In the genomic region with DNA sequence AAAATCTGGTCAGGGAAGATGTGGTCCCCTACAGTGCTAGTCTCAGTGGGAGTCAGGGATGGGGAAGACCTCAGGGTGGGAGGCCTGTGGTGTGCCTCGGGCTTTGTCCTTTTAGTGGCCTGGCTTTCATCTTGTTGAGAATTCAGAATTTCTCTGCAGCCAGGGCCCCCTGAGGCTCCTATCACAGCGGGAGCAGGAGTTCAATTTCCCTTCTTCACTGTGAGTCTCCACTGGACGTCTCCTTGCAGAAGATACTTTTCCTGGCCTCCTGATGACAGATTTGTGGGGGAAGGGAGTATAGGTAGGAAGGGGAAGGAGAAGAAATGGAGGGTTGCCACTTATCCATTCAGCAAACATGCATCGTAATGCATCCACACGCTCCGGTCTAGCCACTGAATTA, we compare ENCODE assay signal across 20 mouse cellular contexts.
DNase-seq lines count a peak whose midpoint lies in the region; ATAC-seq and TF ChIP-seq lines count a peak whose summit lies in the region.
"Had no signal": no experiment of that assay in that cellular context is flagged by ENCODE, and none has a peak within 500 bp of the region (broad histone marks: within the 10 kb centered on the region; RNA-seq: fewer than 3 reads in every experiment).

No protein-coding gene starts in this region.

- 21% methylated on average over 6 of the region's 6 CpGs for WGBS in hindbrain, embryonic 11.5 days
- WGBS in hindbrain, embryonic 13.5 days, result 22% methylated on average over 6 of the region's 6 CpGs
- WGBS in cerebellum, adult 2 months, result 13% methylated on average over 6 of the region's 6 CpGs

- DNase-seq in hindbrain, embryonic 11.5 days (ENCODE audit: low spot score), result peak; percentile 3
- DNase-seq in cerebellum, adult 2 months, result peak; percentile 67 to 76
- DNase-seq in cerebellum, postnatal 10 days, result peak; percentile 32 to 56
- DNase-seq in kidney, adult 8-10 months, result no peak
- no peak for DNase-seq in T-cell, adult 2 months (ENCODE audit: low spot score)
- DNase-seq in adrenal gland, adult 8-10 months, result no peak
- no peak for DNase-seq in kidney, postnatal 14 days
- DNase-seq: adrenal gland, postnatal 25 days; gastrocnemius, postnatal 14 days; heart, postnatal 4 days; kidney, adult 18-20 months had no signal

- no peaks in the 10 kb centered on the region; the same call in 1 of the 2 replicates for H3K9me3 ChIP-seq in hindbrain, embryonic 11.5 days (ENCODE audit: control insufficient read depth, low read length)
- 0 out of 2 replicates have a peak, but pooled peaks cover 7% of the 10 kb centered on the region for H3K9me3 ChIP-seq in hindbrain, embryonic 13.5 days
- H3K9me3 ChIP-seq: kidney, embryonic 15.5 days had no signal

- H3K4me2 ChIP-seq in hindbrain, embryonic 11.5 days (replicated peaks; ENCODE audit: low read depth, low read length), result no peak overlapping the region
- no peak overlapping the region for H3K4me2 ChIP-seq in hindbrain, embryonic 13.5 days
- H3K4me2 ChIP-seq: embryonic facial prominence, embryonic 13.5 days; forebrain, embryonic 12.5 days; heart, embryonic 13.5 days; hindbrain, embryonic 14.5 days; intestine, embryonic 15.5 days; kidney, embryonic 15.5 days had no signal

- no peak overlapping the region for H3K9ac ChIP-seq in hindbrain, embryonic 11.5 days (ENCODE audit: low read depth, low read length)
- no peak overlapping the region for H3K9ac ChIP-seq in hindbrain, embryonic 13.5 days
- H3K9ac ChIP-seq: embryonic facial prominence, embryonic 13.5 days; forebrain, embryonic 12.5 days; heart, embryonic 13.5 days; hindbrain, embryonic 14.5 days; intestine, embryonic 15.5 days; kidney, embryonic 15.5 days had no signal

- no peak for TF ChIP-seq CTCF in cerebellum, adult 2 months (IDR thresholded peaks at IDR 0.05; ENCODE audit: borderline replicate concordance, insufficient read depth, low read depth, low read length)

- no peaks in the 10 kb centered on the region for H3K27me3 ChIP-seq in hindbrain, embryonic 11.5 days (ENCODE audit: control insufficient read depth, insufficient read depth, low read length)
- no peaks in the 10 kb centered on the region for H3K27me3 ChIP-seq in hindbrain, embryonic 13.5 days
- no peaks in the 10 kb centered on the region for H3K27me3 ChIP-seq in cerebellum, adult 2 months (ENCODE audit: control insufficient read depth, insufficient read depth, low read length)
- H3K27me3 ChIP-seq: embryonic facial prominence, embryonic 13.5 days; forebrain, embryonic 12.5 days; heart, embryonic 13.5 days; intestine, embryonic 15.5 days; kidney, embryonic 15.5 days had no signal

- ATAC-seq in hindbrain, embryonic 11.5 days (ENCODE audit: low FRiP score), result no peak
- no peak for ATAC-seq in hindbrain, embryonic 13.5 days (ENCODE audit: low FRiP score)
- ATAC-seq: activated CD4-positive, CD25-positive, alpha-beta regulatory T cell, adult 4 months; forebrain, embryonic 16.5 days; intestine, embryonic 15.5 days had no signal

- no peaks in the 10 kb centered on the region for H3K4me1 ChIP-seq in hindbrain, embryonic 11.5 days (replicated peaks; ENCODE audit: control insufficient read depth, insufficient read depth, low read length)
- no peaks in the 10 kb centered on the region; the same call in 1 of the 2 replicates for H3K4me1 ChIP-seq in hindbrain, embryonic 13.5 days (replicated peaks)
- peaks cover 20% of the 10 kb centered on the region for H3K4me1 ChIP-seq in cerebellum, adult 2 months (ENCODE audit: control insufficient read depth, insufficient read depth, low read length)
- H3K4me1 ChIP-seq: embryonic facial prominence, embryonic 13.5 days; forebrain, embryonic 12.5 days; heart, embryonic 13.5 days; intestine, embryonic 15.5 days; kidney, embryonic 15.5 days had no signal

- H3K36me3 ChIP-seq in hindbrain, embryonic 11.5 days (ENCODE audit: control insufficient read depth, insufficient read depth, low read length), result no peaks in the 10 kb centered on the region
- H3K36me3 ChIP-seq in hindbrain, embryonic 13.5 days, result no peaks in the 10 kb centered on the region
- H3K36me3 ChIP-seq: embryonic facial prominence, embryonic 13.5 days; forebrain, embryonic 12.5 days; heart, embryonic 13.5 days; intestine, embryonic 15.5 days; kidney, embryonic 15.5 days had no signal

- H3K27ac ChIP-seq in hindbrain, embryonic 11.5 days (ENCODE audit: low read depth, low read length), result no peak overlapping the region
- H3K27ac ChIP-seq in hindbrain, embryonic 13.5 days, result no peak overlapping the region
- peak overlapping the region; percentile 68 for H3K27ac ChIP-seq in cerebellum, adult 2 months (ENCODE audit: insufficient read depth, low read length)
- H3K27ac ChIP-seq: embryonic facial prominence, embryonic 13.5 days; forebrain, embryonic 12.5 days; heart, embryonic 13.5 days; hindbrain, embryonic 14.5 days; intestine, embryonic 15.5 days; kidney, embryonic 15.5 days had no signal

- no peak overlapping the region for H3K4me3 ChIP-seq in hindbrain, embryonic 11.5 days (ENCODE audit: low read depth, low read length)
- H3K4me3 ChIP-seq in hindbrain, embryonic 13.5 days, result no peak overlapping the region
- H3K4me3 ChIP-seq in cerebellum, adult 2 months (replicated peaks; ENCODE audit: insufficient read depth, low read depth, low read length), result no peak overlapping the region
- H3K4me3 ChIP-seq: embryonic facial prominence, embryonic 13.5 days; forebrain, embryonic 12.5 days; heart, embryonic 13.5 days; intestine, embryonic 15.5 days; kidney, embryonic 15.5 days had no signal

- no peak for TF ChIP-seq POLR2A in cerebellum, adult 2 months (IDR thresholded peaks at IDR 0.05; ENCODE audit: borderline replicate concordance, insufficient read depth, low read length)

Comparison
In these comparisons a context has a peak if more than half of its experiments do, and no peak if none do; other contexts are left out.
1. DNase-seq: peak in hindbrain, embryonic 11.5 days (single experiment), cerebellum, adult 2 months (2 of 2) and cerebellum, postnatal 10 days (2 of 2); none in kidney, adult 8-10 months (0 of 2), T-cell, adult 2 months (single experiment), adrenal gland, adult 8-10 months (single experiment) and kidney, postnatal 14 days (single experiment).